In genomic region chr16:13848310-13848709, GRCm38 (mm10) we compare ENCODE assay signal across 22 mouse cellular contexts. TPM values are rescaled to one million over a fixed set of nuclear protein-coding genes. Genes with fewer than 3 reads are reported as not detected.
A peak's percentile ranks its signal among the peaks of the same experiment; 100 is the strongest.
DNase-seq lines count a peak whose midpoint lies in the region; ATAC-seq and TF ChIP-seq lines count a peak whose summit lies in the region.
"Had no signal": no experiment of that assay in that cellular context is flagged by ENCODE, and none has a peak within 500 bp of the region (broad histone marks: within the 10 kb centered on the region; RNA-seq: fewer than 3 reads in every experiment).

No protein-coding gene starts in this region.

- H3K36me3 ChIP-seq in heart, adult 2 months (ENCODE audit: control insufficient read depth, insufficient read depth, low read length): peaks cover 2% of the 10 kb centered on the region

- TF ChIP-seq EP300 in heart, adult 2 months (IDR thresholded peaks at IDR 0.05; ENCODE audit: insufficient read depth, low read depth, low read length): no peak

- no peaks in the 10 kb centered on the region for H3K79me2 ChIP-seq in heart, adult 2 months (replicated peaks; ENCODE audit: control insufficient read depth, insufficient read depth, low read length)

- WGBS in heart, adult 2 months: 34% methylated on average over 2 of the region's 2 CpGs

- H3K4me1 ChIP-seq in heart, adult 2 months (ENCODE audit: control insufficient read depth, insufficient read depth, low read length): no peaks in the 10 kb centered on the region; the same call in 1 of the 2 replicates
- H3K4me1 ChIP-seq: embryonic facial prominence, embryonic 13.5 days; heart, embryonic 13.5 days; hindbrain, embryonic 15.5 days; midbrain, embryonic 10.5 days; stomach, embryonic 15.5 days had no signal

- H3K27me3 ChIP-seq in heart, adult 2 months (ENCODE audit: control insufficient read depth, insufficient read depth, low read length): no peaks in the 10 kb centered on the region
- H3K27me3 ChIP-seq: embryonic facial prominence, embryonic 13.5 days; heart, embryonic 13.5 days; hindbrain, embryonic 15.5 days; stomach, embryonic 15.5 days had no signal

- ATAC-seq in CD4-positive, CD25-positive, alpha-beta regulatory T cell, adult 4 months: peak; percentile 67
- peak; percentile 84 for ATAC-seq in common myeloid progenitor, adult 5-6 weeks (replicated peaks; ENCODE audit: low read depth, poor library complexity, severe bottlenecking)
- ATAC-seq in megakaryocyte progenitor cell, adult 5-6 weeks (replicated peaks; ENCODE audit: poor library complexity): peak; percentile 69
- ATAC-seq: forebrain, embryonic 14.5 days; intestine, postnatal 0 days; lung, postnatal 0 days had no signal

- H3K9ac ChIP-seq in heart, adult 2 months (ENCODE audit: low read depth, low read length): no peak overlapping the region
- H3K9ac ChIP-seq: embryonic facial prominence, embryonic 13.5 days; heart, embryonic 13.5 days; hindbrain, embryonic 15.5 days; stomach, embryonic 15.5 days had no signal

- TF ChIP-seq POLR2A in heart, adult 2 months (IDR thresholded peaks at IDR 0.05; ENCODE audit: insufficient read depth, low read depth, low read length): no peak

- peak overlapping the region; percentile 28 for H3K27ac ChIP-seq in heart, adult 2 months
- H3K27ac ChIP-seq: embryonic facial prominence, embryonic 13.5 days; heart, embryonic 13.5 days; hindbrain, embryonic 15.5 days; kidney, postnatal 0 days; layer of hippocampus, adult 2 months; midbrain, embryonic 10.5 days; stomach, embryonic 15.5 days had no signal

- no peak for DNase-seq in heart, adult 2 months
- no peak for DNase-seq in heart, postnatal 25 days (ENCODE audit: low spot score)
- no peak for DNase-seq in left cerebral cortex, adult 8-10 months (ENCODE audit: low spot score in 2 of 2)
- DNase-seq in kidney, postnatal 14 days: no peak
- DNase-seq in frontal cortex, postnatal 14 days (ENCODE audit: low spot score in 2 of 2): no peak
- DNase-seq: cerebellum, adult 9-11 months; heart, postnatal 36 days; liver; thymus, postnatal 14 days had no signal

- intact Hi-C loops in heart, adult 2 months (cut with DNase I): no loop called here
- intact Hi-C loops in heart, postnatal 25 days (cut with DNase I): no loop called here

- H3K4me3 ChIP-seq in heart, adult 2 months: no peak overlapping the region
- H3K4me3 ChIP-seq: embryonic facial prominence, embryonic 13.5 days; heart, embryonic 13.5 days; hindbrain, embryonic 15.5 days; layer of hippocampus, adult 2 months; midbrain, embryonic 10.5 days; stomach, embryonic 15.5 days had no signal

- TF ChIP-seq CTCF in heart, adult 2 months (IDR thresholded peaks at IDR 0.05): no peak

RNA-seq across cellular contexts. Expression of gene Ntan1, which starts 29.7 kb away (rescaled TPM):
- total RNA-seq in heart, adult 2 months (2021): 10 to 100 TPM; 42.9 to 47.1 TPM
- polyA plus RNA-seq in heart, adult 2 months (2012; rRNA removed): 40.2 and 46.2 TPM in 2 replicates
- total RNA-seq in heart, postnatal 25 days (2021): 10 to 100 TPM; 47.9 to 49.4 TPM
- 100 to 1,000 TPM; 129 to 146 TPM for polyA plus RNA-seq in CD4-positive, CD25-positive, alpha-beta regulatory T cell, adult 4 months (2017; shearing (Covaris generic))
- total RNA-seq in common myeloid progenitor, adult 5-6 weeks (2017): 53.0 and 76.2 TPM in 2 replicates
- 97.9 and 123 TPM in 2 replicates for total RNA-seq in megakaryocyte progenitor cell, adult 5-6 weeks (2015)
- total RNA-seq in megakaryocyte progenitor cell, adult 5-6 weeks (2017): 65.7 and 68.2 TPM in 2 replicates
- total RNA-seq in left cerebral cortex, adult 8-10 months (2022): 100 to 1,000 TPM in 2 of 4 experiments, 10 to 100 TPM in 2; 98.0 to 124 (median 102) TPM

RNA-seq across cellular contexts. Expression of gene Pdxdc1, which starts 54.6 kb away (rescaled TPM):
- 10 to 100 TPM; 71.3 to 92.7 TPM for total RNA-seq in heart, adult 2 months (2021)
- 67.3 and 111 TPM in 2 replicates for polyA plus RNA-seq in heart, adult 2 months (2012; rRNA removed)
- 10 to 100 TPM; 73.2 to 75.2 TPM for total RNA-seq in heart, postnatal 25 days (2021)
- polyA plus RNA-seq in CD4-positive, CD25-positive, alpha-beta regulatory T cell, adult 4 months (2017; shearing (Covaris generic)): 10 to 100 TPM; 21.0 to 28.2 TPM
- total RNA-seq in common myeloid progenitor, adult 5-6 weeks (2017): 74.9 and 85.5 TPM in 2 replicates
- 52.7 and 57.8 TPM in 2 replicates for total RNA-seq in megakaryocyte progenitor cell, adult 5-6 weeks (2015)
- total RNA-seq in megakaryocyte progenitor cell, adult 5-6 weeks (2017): 58.0 and 87.0 TPM in 2 replicates
- 10 to 100 TPM; 72.0 to 79.0 (median 74.3) TPM for total RNA-seq in left cerebral cortex, adult 8-10 months (2022)

RNA-seq across cellular contexts. Expression of gene Mpv17l, which starts 54.7 kb away (rescaled TPM):
- total RNA-seq in heart, adult 2 months (2021): 1 to 10 TPM; 1.1 to 1.4 TPM
- 1.6 and 2.3 TPM in 2 replicates for polyA plus RNA-seq in heart, adult 2 months (2012; rRNA removed)
- total RNA-seq in heart, postnatal 25 days (2021): under 1 TPM; 0.45 to 0.81 TPM
- polyA plus RNA-seq in CD4-positive, CD25-positive, alpha-beta regulatory T cell, adult 4 months (2017; shearing (Covaris generic)): under 1 TPM; 0.55 to 0.91 TPM
- total RNA-seq in common myeloid progenitor, adult 5-6 weeks (2017): 0.78 and 0.87 TPM in 2 replicates
- 0.32 and 1.7 TPM in 2 replicates for total RNA-seq in megakaryocyte progenitor cell, adult 5-6 weeks (2015)
- total RNA-seq in megakaryocyte progenitor cell, adult 5-6 weeks (2017): 0.33 and 2.0 TPM in 2 replicates
- 10 to 100 TPM; 67.6 to 78.6 (median 74.2) TPM for total RNA-seq in left cerebral cortex, adult 8-10 months (2022)

Comparison
In these comparisons a context has a peak if more than half of its experiments do, and no peak if none do; other contexts are left out.
1. RNA of gene Mpv17l, which starts 54.7 kb away (total RNA-seq): 67.6 to 78.6 TPM in left cerebral cortex, adult 8-10 months; 1.1 to 1.4 TPM in heart, adult 2 months, 0.45 to 0.81 TPM in heart, postnatal 25 days, 0.78 to 0.87 TPM in common myeloid progenitor, adult 5-6 weeks and 0.32 to 2.0 TPM in megakaryocyte progenitor cell, adult 5-6 weeks; every median in the first group is over 10 times any median in the second.
2. Peak in every context shown above with its lines, with median percentiles within 50 percentile points of each other: ATAC-seq.